Mouse (Mus musculus) testis, adult 2 months (tissue): Measurements from ENCODE around the gene CK137956.

Experiments
- CTCF ChIP-seq: fragments of 200-500 bp; IDR thresholded peaks from 2 replicates; pipeline ENCODE4 v1.5.1; 2012; ENCODE audit warnings: low read depth, mild to moderate bottlenecking, inconsistent platforms, low read length, moderate library complexity; ENCODE audit not compliant: control insufficient read depth, insufficient read depth, insufficient replicate concordance
- POLR2A ChIP-seq: fragments of 200-500 bp; IDR thresholded peaks from 2 replicates; pipeline ENCODE4 v1.6.1; 2012; ENCODE audit warnings: low read depth, mild to moderate bottlenecking, inconsistent platforms, low read length, moderate library complexity; ENCODE audit not compliant: control insufficient read depth

GRCm38 (mm10) chr4:127947696-127948095 is 23.1 kb downstream of the CK137956 start:
- TF ChIP-seq CTCF (no peak), POLR2A (no peak)
